Mouse (Mus musculus) kidney, adult 2 months (tissue): ENCODE data around the gene Cc2d2b. TPM values are rescaled to one million over a fixed set of nuclear protein-coding genes. Genes with fewer than 3 reads are reported as not detected.
A peak's percentile ranks its signal among the peaks of the same experiment; 100 is the strongest.

ENCODE experiments used
- DNase-seq: peaks from one replicate; pipeline ENCODE4 v3.0.0; 2021
- H3K27ac ChIP-seq: fragments of 200-500 bp; 2 replicates; pipeline ENCODE4 v1.5.1; 2012; ENCODE audit warnings: low read depth, low read length, control low read depth, inconsistent platforms; ENCODE audit not compliant: insufficient read depth
- H3K27me3 ChIP-seq: fragments of 200-500 bp; replicated peaks from 2 replicates; pipeline ENCODE4 v1.6.1; 2012; ENCODE audit warnings: mild to moderate bottlenecking, moderate library complexity, low read length, inconsistent platforms; ENCODE audit not compliant: control insufficient read depth, insufficient read depth
- H3K36me3 ChIP-seq: fragments of 200-500 bp; 2 replicates; pipeline ENCODE4 v1.6.1; 2012; ENCODE audit warnings: mild to moderate bottlenecking, moderate library complexity, low read length, inconsistent platforms; ENCODE audit not compliant: control insufficient read depth, insufficient read depth
- H3K4me1 ChIP-seq: fragments of 200-500 bp; 2 replicates; pipeline ENCODE4 v1.6.1; 2011; ENCODE audit warnings: low read length; ENCODE audit not compliant: control insufficient read depth, insufficient read depth
- H3K4me3 ChIP-seq: fragments of 200-500 bp; 2 replicates; pipeline ENCODE4 v1.5.1; 2011; ENCODE audit warnings: mild to moderate bottlenecking, low read depth, low read length, control low read depth; ENCODE audit not compliant: insufficient read depth
- CTCF ChIP-seq: fragments of 200-500 bp; conservative IDR thresholded peaks from 2 replicates; pipeline ENCODE4 v1.5.1; 2011; ENCODE audit warnings: low read depth, mild to moderate bottlenecking, control low read depth, low read length, moderate library complexity, mixed read lengths; ENCODE audit not compliant: insufficient read depth, insufficient read length
- POLR2A ChIP-seq: fragments of 200-500 bp; IDR thresholded peaks from one replicate; pipeline ENCODE4 v1.6.1; 2011; ENCODE audit warnings: low read depth, low read length, control low read depth
- WGBS: fragments of 180-500 bp; shearing (Covaris S2); methylation state at CpG from one replicate; pipeline ENCODE4 v1.1.7; 2018; 5-methylcytosine and 5-hydroxymethylcytosine counted together
- polyA plus RNA-seq: library from polyadenylated mRNA; depleted of rRNA; stranded (reverse); fragments of >200 nt; gene quantifications from 2 replicates; pipeline ENCODE4 v1.2.3, GENCODE M21; 2012

Cc2d2b gene
- polyA plus RNA-seq, 1 experiment = not detected

GRCm38 (mm10) chr19:40826735-40827134 is 78.2 kb downstream of the Cc2d2b start:
- H3K4me3 ChIP-seq = no peak overlapping the region
- TF ChIP-seq POLR2A = no peak
- no peak for TF ChIP-seq CTCF

GRCm38 (mm10) chr19:40830198-40830597 is 81.6 kb downstream of the Cc2d2b start:
- Histone ChIP-seq H3K4me1 (peaks cover 3% of the 10 kb centered on the region; the same call in 1 of the 2 replicates), H3K4me3 (peak overlapping the region; percentile 90; the same call in 1 of the 2 replicates), H3K36me3 (no peaks in the 10 kb centered on the region), H3K27ac (no peak overlapping the region), H3K27me3 (no peaks in the 10 kb centered on the region)
- 55% methylated on average over 7 of the region's 7 CpGs for WGBS
- TF ChIP-seq POLR2A (no peak), CTCF (no peak)
- no peak for DNase-seq

More at GRCm38 (mm10) chr19:40826735-40827134, 78.2 kb downstream of the Cc2d2b start:
- no peaks in the 10 kb centered on the region; the same call in 1 of the 2 replicates for H3K4me1 ChIP-seq
- WGBS = 69% methylated on average over 7 of the region's 7 CpGs
- no peaks in the 10 kb centered on the region for H3K36me3 ChIP-seq
- no peak for DNase-seq
- no peak overlapping the region for H3K27ac ChIP-seq
- no peaks in the 10 kb centered on the region for H3K27me3 ChIP-seq

GRCm38 (mm10) chr19:40830703-40831415 is 82.3 kb downstream of the Cc2d2b start, which contains the start of gene Ccnj:
Gene Ccnj (plus strand): TSS chr19:40831279.
- Histone ChIP-seq H3K36me3 (no peaks in the 10 kb centered on the region), H3K27me3 (no peaks in the 10 kb centered on the region), H3K27ac (no peak within 1 kb of the TSS; the same call in 1 of the 2 replicates), H3K4me3 (peak within 1 kb of the TSS; percentile 90), H3K4me1 (peaks cover 3% of the 10 kb centered on the region; the same call in 1 of the 2 replicates)
- WGBS = under 1% methylated on average over 71 of the region's 71 CpGs
- DNase-seq = peak; percentile 96
- TF ChIP-seq CTCF (no peak), POLR2A (no peak)

GRCm38 (mm10) chr19:40831416-40832201 is 83.1 kb downstream of the Cc2d2b start:
- TF ChIP-seq CTCF = no peak
- TF ChIP-seq POLR2A = no peak
- peak; percentile 50 for DNase-seq
- Histone ChIP-seq H3K4me1 (peaks cover 3% of the 10 kb centered on the region; the same call in 1 of the 2 replicates), H3K27me3 (no peaks in the 10 kb centered on the region), H3K36me3 (no peaks in the 10 kb centered on the region), H3K4me3 (peak overlapping the region; percentile 90), H3K27ac (no peak overlapping the region; the same call in 1 of the 2 replicates)
- under 1% methylated on average over 71 of the region's 76 CpGs for WGBS

- Histone ChIP-seq H3K36me3 (no peaks in the 10 kb centered on the region), H3K27ac (no peak overlapping the region), H3K4me3 (peak overlapping the region; percentile 90), H3K27me3 (no peaks in the 10 kb centered on the region), H3K4me1 (peaks cover 3% of the 10 kb centered on the region; the same call in 1 of the 2 replicates)
- no peak for TF ChIP-seq POLR2A
- no peak for TF ChIP-seq CTCF
- no peak for DNase-seq
- WGBS = 24% methylated on average over 5 of the region's 5 CpGs
Measured at GRCm38 (mm10) chr19:40832361-40832760, 83.8 kb downstream of the Cc2d2b start.

GRCm38 (mm10) chr19:40834436-40834835 is 85.9 kb downstream of the Cc2d2b start:
- H3K4me3 ChIP-seq = no peak overlapping the region
- H3K27me3 ChIP-seq = no peaks in the 10 kb centered on the region
- TF ChIP-seq CTCF (no peak), POLR2A (no peak)
- WGBS = 92% methylated on average over 6 of the region's 6 CpGs
- H3K27ac ChIP-seq = no peak overlapping the region
- H3K36me3 ChIP-seq = no peaks in the 10 kb centered on the region
- H3K4me1 ChIP-seq = peaks cover 3% of the 10 kb centered on the region; the same call in 1 of the 2 replicates
- no peak for DNase-seq

GRCm38 (mm10) chr19:40838205-40838604 is 89.7 kb downstream of the Cc2d2b start:
- Histone ChIP-seq H3K4me3 (no peak overlapping the region), H3K27me3 (no peaks in the 10 kb centered on the region), H3K4me1 (no peaks in the 10 kb centered on the region), H3K36me3 (no peaks in the 10 kb centered on the region), H3K27ac (no peak overlapping the region)
- DNase-seq = no peak
- WGBS = 92% methylated on average over 7 of the region's 7 CpGs
- TF ChIP-seq CTCF (no peak), POLR2A (no peak)
